Mouse (Mus musculus) WW6 (cell line): ENCODE measurements around the gene Gm6710.
"Not testable (repeated sequence)": the region's sequence is repeated elsewhere in the genome, so short reads cannot be mapped to it uniquely, and the experiment has no call there.

Experiments used
- DNase-seq: peaks from one replicate; pipeline ENCODE4 v3.0.0-alpha.2; 2013; ENCODE audit warnings: low read depth, low spot score

Gm6710 gene

GRCm38 (mm10) chr2:175869024-175869423, at the start of gene Gm6710:
TSS of gene Gm6710 (plus strand) at chr2:175869219.
- not testable (repeated sequence) for DNase-seq
